Mouse (Mus musculus) spleen, postnatal 14 days (tissue): Measurements from ENCODE around the gene Dgkg.

Source experiments
- DNase-seq, 2 experiments: peaks; one replicate each; pipeline ENCODE4 v3.0.0; 2021 to 2022; ENCODE audit warnings: low spot score in 2 of 2

Gene Dgkg

GRCm38 (mm10) chr16:22645256-22645655, 11.8 kb downstream of the Dgkg start:
- no peak for DNase-seq

GRCm38 (mm10) chr16:22643460-22643859, 13.6 kb downstream of the Dgkg start:
- DNase-seq, result no peak

GRCm38 (mm10) chr16:22642953-22643352, 14.1 kb downstream of the Dgkg start:
- no peak for DNase-seq

- DNase-seq, result no peak
Observed at GRCm38 (mm10) chr16:22642054-22642453, 15.0 kb downstream of the Dgkg start.

GRCm38 (mm10) chr16:22641588-22641987, 15.4 kb downstream of the Dgkg start:
- no peak for DNase-seq

GRCm38 (mm10) chr16:22637311-22637710, 19.7 kb downstream of the Dgkg start:
- no peak for DNase-seq

- no peak for DNase-seq
Observed at GRCm38 (mm10) chr16:22635706-22636105, 21.3 kb downstream of the Dgkg start.

GRCm38 (mm10) chr16:22633063-22633462, 24.0 kb downstream of the Dgkg start:
- no peak for DNase-seq

GRCm38 (mm10) chr16:22630351-22630750, 26.7 kb downstream of the Dgkg start:
- DNase-seq, result no peak

- no peak for DNase-seq
Observed at GRCm38 (mm10) chr16:22629900-22630299, 27.1 kb downstream of the Dgkg start.

GRCm38 (mm10) chr16:22625987-22626386, 31.0 kb downstream of the Dgkg start:
- DNase-seq, result no peak

GRCm38 (mm10) chr16:22625412-22625811, 31.6 kb downstream of the Dgkg start:
- DNase-seq, result no peak

- DNase-seq, result no peak
Observed at GRCm38 (mm10) chr16:22622286-22622685, 34.7 kb downstream of the Dgkg start.

GRCm38 (mm10) chr16:22621299-22621920, 35.6 kb downstream of the Dgkg start:
- DNase-seq, result no peak

GRCm38 (mm10) chr16:22618424-22619056, 38.5 kb downstream of the Dgkg start:
- no peak for DNase-seq

GRCm38 (mm10) chr16:22615805-22616204, 41.2 kb downstream of the Dgkg start:
- no peak for DNase-seq

- DNase-seq, result no peak
Observed at GRCm38 (mm10) chr16:22613186-22614073, 43.6 kb downstream of the Dgkg start.

- DNase-seq, result no peak
Observed at GRCm38 (mm10) chr16:22608046-22608445, 49.0 kb downstream of the Dgkg start.

GRCm38 (mm10) chr16:22606989-22607388, 50.0 kb downstream of the Dgkg start:
- no peak for DNase-seq

GRCm38 (mm10) chr16:22602399-22602798, 54.6 kb downstream of the Dgkg start:
- DNase-seq, result no peak

GRCm38 (mm10) chr16:22601756-22602155, 55.3 kb downstream of the Dgkg start:
- DNase-seq, result no peak

GRCm38 (mm10) chr16:22600108-22600699, 56.8 kb downstream of the Dgkg start:
- no peak for DNase-seq
